Mouse (Mus musculus) adrenal gland, postnatal 14 days (tissue): ENCODE measurements around the gene Dido1. TPM values are rescaled to one million over a fixed set of nuclear protein-coding genes. Genes with fewer than 3 reads are reported as not detected.

Source experiments
- total RNA-seq: library from RNA; stranded (reverse); gene quantifications from 2 replicates; pipeline ENCODE4 v1.2.3, GENCODE M21; 2021

Dido1 gene
- total RNA-seq, 1 experiment from 2014 or later, result 49.3 TPM

Other genes with a start within 250 kb of the Dido1 start
- gene Ntsr1, start 210.0 kb downstream of the Dido1 start, total RNA-seq, result 0.08 TPM in 1 of 2 replicates, not detected in the other
- 19.5 and 21.7 TPM in 2 replicates for gene Mrgbp, start 128.7 kb downstream of the Dido1 start, total RNA-seq
- 46.0 and 50.1 TPM in 2 replicates for gene Ogfr, start 120.8 kb downstream of the Dido1 start, total RNA-seq
- 0.44 and 1.1 TPM in 2 replicates for gene Col9a3, start 112.2 kb downstream of the Dido1 start, total RNA-seq
- 0.15 TPM in 1 of 2 replicates, not detected in the other for gene Tcfl5, start 67.3 kb downstream of the Dido1 start, total RNA-seq
- 62.9 and 65.5 TPM in 2 replicates for gene Gid8, start 118 bp upstream of the Dido1 start, total RNA-seq
- 1.2 and 2.5 TPM in 2 replicates for gene Slc17a9, start 15.3 kb upstream of the Dido1 start, total RNA-seq
- not detected in 2 replicates for gene Bhlhe23, start 66.9 kb upstream of the Dido1 start, total RNA-seq
- gene Ythdf1, start 210.9 kb upstream of the Dido1 start, total RNA-seq, result 52.0 and 61.3 TPM in 2 replicates
- gene Birc7, start 219.0 kb upstream of the Dido1 start, total RNA-seq, result not detected in 2 replicates
- gene Nkain4, start 244.7 kb upstream of the Dido1 start, total RNA-seq, result 5.2 and 6.6 TPM in 2 replicates